Mouse (Mus musculus) liver, embryonic 13.5 days (tissue): ENCODE results near the gene Oxt. TPM values are rescaled to one million over a fixed set of nuclear protein-coding genes. Genes with fewer than 3 reads are reported as not detected.

ENCODE experiments used
- ATAC-seq: fragments of 200-750 bp; cut with Nextera tagmentation; 2 replicates; pipeline ENCODE4 v1.8.0; 2017; ENCODE audit warnings: low read depth, mild to moderate bottlenecking, moderate number of reproducible peaks, moderate library complexity
- DNase-seq: peaks from one replicate; pipeline ENCODE4 v3.0.0; 2022
- H3K27ac ChIP-seq: fragments of 300-500 bp; sonication (generic); 2 replicates; pipeline ENCODE4 v1.5.1; 2015; ENCODE audit warnings: moderate library complexity, mild to moderate bottlenecking, inconsistent platforms
- H3K27me3 ChIP-seq: fragments of 300-500 bp; sonication (generic); 2 replicates; pipeline ENCODE4 v1.6.1; 2015; ENCODE audit warnings: mild to moderate bottlenecking, inconsistent platforms
- H3K36me3 ChIP-seq: fragments of 300-500 bp; sonication (generic); 2 replicates; pipeline ENCODE4 v1.6.1; 2015; ENCODE audit warnings: mild to moderate bottlenecking, inconsistent platforms
- H3K4me1 ChIP-seq: fragments of 300-500 bp; sonication (generic); replicated peaks from 2 replicates; pipeline ENCODE4 v1.6.1; 2015; ENCODE audit warnings: inconsistent platforms
- H3K4me2 ChIP-seq: fragments of 300-500 bp; sonication (generic); 2 replicates; pipeline ENCODE4 v1.6.1; 2015; ENCODE audit warnings: inconsistent platforms, mild to moderate bottlenecking, moderate library complexity
- H3K4me3 ChIP-seq: fragments of 300-500 bp; sonication (generic); replicated peaks from 2 replicates; pipeline ENCODE4 v1.5.1; 2015; ENCODE audit warnings: mild to moderate bottlenecking, inconsistent platforms
- H3K9ac ChIP-seq: fragments of 300-500 bp; sonication (generic); 2 replicates; pipeline ENCODE4 v1.6.1; 2015; ENCODE audit warnings: mild to moderate bottlenecking, inconsistent platforms
- H3K9me3 ChIP-seq: fragments of 300-500 bp; sonication (generic); replicated peaks from 2 replicates; pipeline ENCODE4 v1.6.1; 2016; ENCODE audit warnings: inconsistent platforms
- whole genome bisulfite sequencing: fragments of 180-500 bp; shearing (Covaris S2); methylation state at CpG from one replicate; pipeline ENCODE4 v1.1.7; 2015; ENCODE audit not compliant: insufficient replicate concordance; 5-methylcytosine and 5-hydroxymethylcytosine counted together
- polyA plus RNA-seq: library from polyadenylated mRNA; unstranded; fragments of >200 nt; fragmentation: Nextera tagmentation; extraction: Ambion mirVana; gene quantifications from 2 replicates; pipeline ENCODE4 v1.2.1, GENCODE M21; 2015

The Oxt gene
- polyA plus RNA-seq, 1 experiment from 2014 or later = not detected

GRCm38 (mm10) chr2:130579791-130580190, 3.8 kb downstream of the Oxt start:
- H3K27ac ChIP-seq = no peak overlapping the region
- H3K4me2 ChIP-seq = no peak overlapping the region
- H3K9ac ChIP-seq = no peak overlapping the region
- H3K9me3 ChIP-seq = no peaks in the 10 kb centered on the region
- peaks cover 99% of the 10 kb centered on the region for H3K27me3 ChIP-seq
- WGBS = 4% methylated on average over 8 of the region's 8 CpGs
- H3K36me3 ChIP-seq = no peaks in the 10 kb centered on the region
- H3K4me1 ChIP-seq = peaks cover 29% of the 10 kb centered on the region
- DNase-seq (no peak), ATAC-seq (no peak)
- no peak overlapping the region for H3K4me3 ChIP-seq

GRCm38 (mm10) chr2:130581201-130581600, 5.2 kb downstream of the Oxt start:
- H3K4me1 ChIP-seq = peaks cover 29% of the 10 kb centered on the region
- ATAC-seq (no peak), DNase-seq (no peak)
- peak overlapping the region; percentile 34 for H3K4me2 ChIP-seq
- WGBS = 8% methylated on average over 16 of the region's 16 CpGs
- H3K9ac ChIP-seq = no peak overlapping the region
- H3K4me3 ChIP-seq = 0 out of 2 replicates have a peak overlapping the region, but pooled peaks have one; percentile 19
- no peaks in the 10 kb centered on the region for H3K36me3 ChIP-seq
- no peaks in the 10 kb centered on the region for H3K9me3 ChIP-seq
- peaks cover 86% of the 10 kb centered on the region for H3K27me3 ChIP-seq
- no peak overlapping the region for H3K27ac ChIP-seq

- DNase-seq = no peak
- ATAC-seq = no peak
- Histone ChIP-seq H3K4me3 (no peak within 1 kb of the TSS), H3K27ac (no peak within 1 kb of the TSS), H3K36me3 (no peaks in the 10 kb centered on the region), H3K9ac (no peak within 1 kb of the TSS), H3K27me3 (peaks cover 72% of the 10 kb centered on the region), H3K4me1 (peaks cover 15% of the 10 kb centered on the region), H3K4me2 (no peak within 1 kb of the TSS), H3K9me3 (no peaks in the 10 kb centered on the region)
- WGBS = 38% methylated on average over 10 of the region's 10 CpGs
Observed at GRCm38 (mm10) chr2:130582552-130582951, 6.6 kb downstream of the Oxt start, which contains the start of gene Avp. Gene Avp, minus strand, starts transcription at chr2:130582554.

- no peak overlapping the region for H3K4me2 ChIP-seq
- 61% methylated on average over 10 of the region's 10 CpGs for WGBS
- ATAC-seq (no peak), DNase-seq (no peak)
- peaks cover 58% of the 10 kb centered on the region for H3K27me3 ChIP-seq
- H3K27ac ChIP-seq = no peak overlapping the region
- H3K9me3 ChIP-seq = no peaks in the 10 kb centered on the region
- no peak overlapping the region for H3K9ac ChIP-seq
- H3K4me3 ChIP-seq = no peak overlapping the region
- no peaks in the 10 kb centered on the region for H3K36me3 ChIP-seq
- peaks cover 10% of the 10 kb centered on the region for H3K4me1 ChIP-seq
Observed at GRCm38 (mm10) chr2:130583902-130584560, 8.1 kb downstream of the Oxt start.

GRCm38 (mm10) chr2:130586016-130586415, 10.0 kb downstream of the Oxt start:
- H3K4me2 ChIP-seq = no peak overlapping the region
- DNase-seq = no peak
- H3K9ac ChIP-seq = no peak overlapping the region
- H3K4me1 ChIP-seq = no peaks in the 10 kb centered on the region
- peaks cover 38% of the 10 kb centered on the region for H3K27me3 ChIP-seq
- ATAC-seq = no peak
- no peak overlapping the region for H3K4me3 ChIP-seq
- H3K36me3 ChIP-seq = peaks cover 9% of the 10 kb centered on the region
- no peak overlapping the region for H3K27ac ChIP-seq
- H3K9me3 ChIP-seq = no peaks in the 10 kb centered on the region
- WGBS = 61% methylated on average over 6 of the region's 6 CpGs

GRCm38 (mm10) chr2:130588373-130588772, 12.4 kb downstream of the Oxt start:
- Histone ChIP-seq H3K9ac (no peak overlapping the region), H3K36me3 (peaks cover 17% of the 10 kb centered on the region), H3K27me3 (peaks cover 14% of the 10 kb centered on the region; the same call in 1 of the 2 replicates), H3K4me1 (no peaks in the 10 kb centered on the region), H3K4me3 (no peak overlapping the region), H3K4me2 (no peak overlapping the region), H3K27ac (no peak overlapping the region), H3K9me3 (no peaks in the 10 kb centered on the region)
- 33% methylated on average over 2 of the region's 2 CpGs for WGBS
- ATAC-seq (no peak), DNase-seq (no peak)

- Histone ChIP-seq H3K4me3 (no peak overlapping the region), H3K27me3 (peaks cover 6% of the 10 kb centered on the region; the same call in 1 of the 2 replicates), H3K27ac (no peak overlapping the region), H3K4me2 (no peak overlapping the region), H3K4me1 (no peaks in the 10 kb centered on the region), H3K9ac (no peak overlapping the region), H3K36me3 (peaks cover 19% of the 10 kb centered on the region), H3K9me3 (no peaks in the 10 kb centered on the region)
- WGBS = 63% methylated on average over 4 of the region's 4 CpGs
- DNase-seq (no peak), ATAC-seq (no peak)
Observed at GRCm38 (mm10) chr2:130589157-130589556, 13.2 kb downstream of the Oxt start.

- Histone ChIP-seq H3K9me3 (no peaks in the 10 kb centered on the region), H3K9ac (no peak overlapping the region), H3K4me3 (no peak overlapping the region), H3K4me1 (no peaks in the 10 kb centered on the region), H3K4me2 (no peak overlapping the region), H3K27ac (no peak overlapping the region), H3K36me3 (peaks cover 19% of the 10 kb centered on the region), H3K27me3 (peaks cover under 1% of the 10 kb centered on the region; the same call in 1 of the 2 replicates)
- ATAC-seq (no peak), DNase-seq (no peak)
- WGBS = 77% methylated on average over 2 of the region's 2 CpGs
Observed at GRCm38 (mm10) chr2:130589761-130590160, 13.8 kb downstream of the Oxt start.

GRCm38 (mm10) chr2:130591016-130591415, 15.0 kb downstream of the Oxt start:
- Histone ChIP-seq H3K36me3 (peaks cover 28% of the 10 kb centered on the region), H3K27ac (no peak overlapping the region), H3K9ac (no peak overlapping the region), H3K4me1 (peaks cover 6% of the 10 kb centered on the region; the same call in 1 of the 2 replicates), H3K4me3 (no peak overlapping the region), H3K9me3 (no peaks in the 10 kb centered on the region), H3K4me2 (no peak overlapping the region), H3K27me3 (no peaks in the 10 kb centered on the region)
- WGBS = 73% methylated on average over 2 of the region's 2 CpGs
- DNase-seq (no peak), ATAC-seq (no peak)

- H3K9ac ChIP-seq = no peak overlapping the region
- peak; percentile 18; the same call in 1 of the 2 replicates for ATAC-seq
- no peaks in the 10 kb centered on the region for H3K27me3 ChIP-seq
- H3K4me2 ChIP-seq = no peak overlapping the region
- H3K9me3 ChIP-seq = no peaks in the 10 kb centered on the region
- H3K36me3 ChIP-seq = peaks cover 62% of the 10 kb centered on the region
- 42% methylated on average over 1 of the region's 1 CpGs for WGBS
- DNase-seq = no peak
- H3K27ac ChIP-seq = no peak overlapping the region
- H3K4me3 ChIP-seq = no peak overlapping the region
- peaks cover 22% of the 10 kb centered on the region for H3K4me1 ChIP-seq
Observed at GRCm38 (mm10) chr2:130595596-130595995, 19.6 kb downstream of the Oxt start.

GRCm38 (mm10) chr2:130597601-130598010, 21.6 kb downstream of the Oxt start:
- Histone ChIP-seq H3K27ac (no peak overlapping the region), H3K27me3 (no peaks in the 10 kb centered on the region), H3K36me3 (peaks cover 64% of the 10 kb centered on the region), H3K9me3 (no peaks in the 10 kb centered on the region), H3K9ac (no peak overlapping the region), H3K4me2 (no peak overlapping the region), H3K4me1 (peaks cover 22% of the 10 kb centered on the region), H3K4me3 (no peak overlapping the region)
- DNase-seq = peak; percentile 16
- peak; percentile 39 for ATAC-seq
- 20% methylated on average over 1 of the region's 1 CpGs for WGBS

GRCm38 (mm10) chr2:130598399-130598798, 22.4 kb downstream of the Oxt start:
- DNase-seq (no peak), ATAC-seq (no peak)
- Histone ChIP-seq H3K4me3 (no peak overlapping the region), H3K4me2 (no peak overlapping the region), H3K36me3 (peaks cover 72% of the 10 kb centered on the region), H3K9me3 (no peaks in the 10 kb centered on the region), H3K9ac (no peak overlapping the region), H3K4me1 (peaks cover 22% of the 10 kb centered on the region), H3K27me3 (no peaks in the 10 kb centered on the region), H3K27ac (no peak overlapping the region)
- WGBS = 55% methylated on average over 3 of the region's 3 CpGs
